Comparison of ENCODE assay signal across 15 mouse cellular contexts in the genomic region with DNA sequence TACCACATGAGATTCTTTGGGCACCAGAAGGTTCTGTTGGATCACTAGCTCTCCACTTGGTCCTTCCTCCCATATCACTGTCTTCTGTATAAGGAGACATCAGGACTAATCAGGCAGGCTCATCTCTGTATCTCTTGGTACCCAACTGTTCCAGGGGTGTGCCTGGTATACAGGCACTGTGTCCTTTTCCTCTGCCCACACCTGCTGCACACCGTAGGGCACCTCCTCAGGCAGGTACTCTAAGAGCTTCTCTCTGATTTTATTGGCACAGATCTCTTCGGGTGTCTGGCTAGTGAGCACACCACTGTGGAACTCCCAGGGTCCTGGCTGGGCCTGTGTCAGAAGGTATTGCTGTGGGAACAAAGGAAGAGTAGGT. TPM values are rescaled to one million over a fixed set of nuclear protein-coding genes. Genes with fewer than 3 reads are reported as not detected.
DNase-seq lines count a peak whose midpoint lies in the region; ATAC-seq lines count a peak whose summit lies in the region.
"Had no signal": no experiment of that assay in that cellular context is flagged by ENCODE, and none has a peak within 500 bp of the region (broad histone marks: within the 10 kb centered on the region; RNA-seq: fewer than 3 reads in every experiment).

No protein-coding gene starts in this region.

- no peak for DNase-seq in kidney, adult 11 months
- no peak for DNase-seq in liver, embryonic 13.5 days
- peak; percentile 75 to 83 for DNase-seq in spleen, postnatal 4 days (ENCODE audit: low spot score in 2 of 2)
- DNase-seq in right cerebral cortex, postnatal 36 days (ENCODE audit: low spot score in 2 of 2) = no peak
- DNase-seq: adrenal gland, postnatal 36 days; cerebellum, adult 9-11 months; kidney, adult 18-20 months; kidney, postnatal 14 days; right cerebral cortex, adult 18-20 months had no signal

- 82% methylated on average over 2 of the region's 2 CpGs for WGBS in kidney, embryonic 15.5 days
- 30% methylated on average over 2 of the region's 2 CpGs for WGBS in liver, embryonic 13.5 days (ENCODE audit: insufficient replicate concordance)

- H3K27me3 ChIP-seq in kidney, embryonic 15.5 days = no peaks in the 10 kb centered on the region
- H3K27me3 ChIP-seq in erythroblast, embryonic 14.5 days (ENCODE audit: control insufficient read depth) = no peaks in the 10 kb centered on the region
- no peaks in the 10 kb centered on the region for H3K27me3 ChIP-seq in liver, embryonic 13.5 days
- H3K27me3 ChIP-seq: forebrain, embryonic 13.5 days; hindbrain, embryonic 13.5 days had no signal

- H3K4me1 ChIP-seq in kidney, embryonic 15.5 days = peaks cover 5% of the 10 kb centered on the region
- peaks cover 89% of the 10 kb centered on the region for H3K4me1 ChIP-seq in erythroblast, embryonic 14.5 days (ENCODE audit: control insufficient read depth)
- H3K4me1 ChIP-seq in liver, embryonic 13.5 days (replicated peaks) = peaks cover 72% of the 10 kb centered on the region

- no peaks in the 10 kb centered on the region for H3K9me3 ChIP-seq in kidney, embryonic 15.5 days (replicated peaks)
- H3K9me3 ChIP-seq in erythroblast, embryonic 14.5 days (ENCODE audit: control insufficient read depth, low read length) = no peaks in the 10 kb centered on the region
- H3K9me3 ChIP-seq in liver, embryonic 13.5 days (replicated peaks) = no peaks in the 10 kb centered on the region
- H3K9me3 ChIP-seq: forebrain, embryonic 13.5 days; hindbrain, embryonic 13.5 days had no signal

- no peak overlapping the region for H3K27ac ChIP-seq in kidney, embryonic 15.5 days
- H3K27ac ChIP-seq in liver, embryonic 13.5 days = peak overlapping the region; percentile 100
- H3K27ac ChIP-seq: forebrain, embryonic 13.5 days; hindbrain, embryonic 13.5 days; left cerebral cortex, adult 2 months had no signal

- peak; percentile 27; the same call in 1 of the 2 replicates for ATAC-seq in kidney, embryonic 15.5 days (replicated peaks; ENCODE audit: low FRiP score)
- ATAC-seq in liver, embryonic 13.5 days (ENCODE audit: low read depth) = peak; percentile 63
- no peak for ATAC-seq in megakaryocyte, adult 5-6 weeks (ENCODE audit: poor library complexity, severe bottlenecking)
- ATAC-seq: forebrain, embryonic 13.5 days had no signal

- H3K4me2 ChIP-seq in kidney, embryonic 15.5 days = no peak overlapping the region
- peak overlapping the region; percentile 79 for H3K4me2 ChIP-seq in liver, embryonic 13.5 days
- H3K4me2 ChIP-seq: forebrain, embryonic 13.5 days; hindbrain, embryonic 13.5 days had no signal

- H3K4me3 ChIP-seq in kidney, embryonic 15.5 days (replicated peaks) = no peak overlapping the region
- H3K4me3 ChIP-seq in erythroblast, embryonic 14.5 days (replicated peaks) = peak overlapping the region; percentile 74
- H3K4me3 ChIP-seq in liver, embryonic 13.5 days (replicated peaks) = peak overlapping the region; percentile 72
- H3K4me3 ChIP-seq: forebrain, embryonic 13.5 days; hindbrain, embryonic 13.5 days; left cerebral cortex, adult 2 months had no signal

- H3K9ac ChIP-seq in kidney, embryonic 15.5 days = no peak overlapping the region
- H3K9ac ChIP-seq in liver, embryonic 13.5 days = peak overlapping the region; percentile 98
- H3K9ac ChIP-seq: forebrain, embryonic 13.5 days; hindbrain, embryonic 13.5 days had no signal

- peaks cover 65% of the 10 kb centered on the region for H3K36me3 ChIP-seq in kidney, embryonic 15.5 days
- peaks cover 91% of the 10 kb centered on the region for H3K36me3 ChIP-seq in erythroblast, embryonic 14.5 days (ENCODE audit: control insufficient read depth)
- H3K36me3 ChIP-seq in liver, embryonic 13.5 days = peaks cover 59% of the 10 kb centered on the region

RNA-seq across cellular contexts. Expression of a gene that starts 5.9 kb away (rescaled TPM):
- 34.2 and 38.4 TPM in 2 replicates for polyA plus RNA-seq in kidney, embryonic 15.5 days (2015; fragmentation: Nextera tagmentation; extraction: Ambion mirVana)
- 0.14 and 0.29 TPM in 2 replicates for polyA plus RNA-seq in erythroblast, embryonic 14.5 days (2012)
- 19.1 and 20.2 TPM in 2 replicates for polyA plus RNA-seq in liver, embryonic 13.5 days (2015; fragmentation: Nextera tagmentation; extraction: Ambion mirVana)
- total RNA-seq in megakaryocyte, adult 5-6 weeks (2015) = 14.1 and 19.2 TPM in 2 replicates
- 20.9 and 22.1 TPM in 2 replicates for total RNA-seq in megakaryocyte, adult 5-6 weeks (2017)

RNA-seq across cellular contexts. Expression of a gene that starts 20.2 kb away (rescaled TPM):
- polyA plus RNA-seq in kidney, embryonic 15.5 days (2015; fragmentation: Nextera tagmentation; extraction: Ambion mirVana) = 14.5 and 18.2 TPM in 2 replicates
- 0.77 and 0.78 TPM in 2 replicates for polyA plus RNA-seq in erythroblast, embryonic 14.5 days (2012)
- polyA plus RNA-seq in liver, embryonic 13.5 days (2015; fragmentation: Nextera tagmentation; extraction: Ambion mirVana) = 3.7 and 5.5 TPM in 2 replicates
- 24.0 and 28.2 TPM in 2 replicates for total RNA-seq in megakaryocyte, adult 5-6 weeks (2015)
- total RNA-seq in megakaryocyte, adult 5-6 weeks (2017) = 8.5 and 9.1 TPM in 2 replicates

RNA-seq across cellular contexts. Expression of a gene that starts 36.5 kb away (rescaled TPM):
- 46.1 and 53.2 TPM in 2 replicates for polyA plus RNA-seq in kidney, embryonic 15.5 days (2015; fragmentation: Nextera tagmentation; extraction: Ambion mirVana)
- 4.8 and 5.4 TPM in 2 replicates for polyA plus RNA-seq in erythroblast, embryonic 14.5 days (2012)
- polyA plus RNA-seq in liver, embryonic 13.5 days (2015; fragmentation: Nextera tagmentation; extraction: Ambion mirVana) = 24.6 and 27.1 TPM in 2 replicates
- 82.9 and 91.4 TPM in 2 replicates for total RNA-seq in megakaryocyte, adult 5-6 weeks (2015)
- total RNA-seq in megakaryocyte, adult 5-6 weeks (2017) = 140 and 141 TPM in 2 replicates

RNA-seq across cellular contexts. Expression of a gene that starts 42.2 kb away (rescaled TPM):
- polyA plus RNA-seq in kidney, embryonic 15.5 days (2015; fragmentation: Nextera tagmentation; extraction: Ambion mirVana) = 16.6 and 18.3 TPM in 2 replicates
- 4.7 and 5.1 TPM in 2 replicates for polyA plus RNA-seq in erythroblast, embryonic 14.5 days (2012)
- polyA plus RNA-seq in liver, embryonic 13.5 days (2015; fragmentation: Nextera tagmentation; extraction: Ambion mirVana) = 18.2 and 19.3 TPM in 2 replicates
- 4.8 and 5.6 TPM in 2 replicates for total RNA-seq in megakaryocyte, adult 5-6 weeks (2015)
- 3.5 and 5.3 TPM in 2 replicates for total RNA-seq in megakaryocyte, adult 5-6 weeks (2017)

Comparison
In these comparisons a context has a peak if more than half of its experiments do, and no peak if none do; other contexts are left out.
1. DNase-seq: peak in spleen, postnatal 4 days (2 of 2); none in kidney, adult 11 months (single experiment), liver, embryonic 13.5 days (single experiment) and right cerebral cortex, postnatal 36 days (0 of 2).
2. RNA of a gene that starts 5.9 kb away (polyA plus RNA-seq): 34.2 to 38.4 TPM in kidney, embryonic 15.5 days and 19.1 to 20.2 TPM in liver, embryonic 13.5 days; 0.14 to 0.29 TPM in erythroblast, embryonic 14.5 days; every median in the first group is over 10 times any median in the second.